Mouse (Mus musculus): ENCODE results near the gene Oxa1l. TPM values are rescaled to one million over a fixed set of nuclear protein-coding genes. Genes with fewer than 3 reads are reported as not detected.

The Oxa1l gene
- polyA plus RNA-seq, 1 experiment from 2014 or later = 51.5 TPM

GRCm38 (mm10) chr14:54379571-54379970 lies 18.9 kb downstream of the Oxa1l start:
- no peaks in the 10 kb centered on the region for H3K27me3 ChIP-seq (replicated peaks; ENCODE audit: low read depth, poor library complexity, severe bottlenecking)

GRCm38 (mm10) chr14:54380616-54381015 lies 20.0 kb downstream of the Oxa1l start:
- Histone ChIP-seq H3K9me3 (no peaks in the 10 kb centered on the region), H3K36me3 (replicated peaks) (no peaks in the 10 kb centered on the region), H3K27ac (replicated peaks) (no peak overlapping the region), H3K27me3 (replicated peaks; ENCODE audit: low read depth, poor library complexity, severe bottlenecking) (no peaks in the 10 kb centered on the region), H3K4me3 (no peak overlapping the region), H3K4me1 (peaks cover 17% of the 10 kb centered on the region)
- no peak for DNase-seq (ENCODE audit: low spot score)
- 75% methylated on average over 4 of the region's 4 CpGs for WGBS

More at GRCm38 (mm10) chr14:54379571-54379970, 18.9 kb downstream of the Oxa1l start:
- H3K4me3 ChIP-seq = no peak overlapping the region
- H3K4me1 ChIP-seq = peaks cover 17% of the 10 kb centered on the region
- no peak for DNase-seq (ENCODE audit: low spot score)
- H3K27ac ChIP-seq (replicated peaks) = no peak overlapping the region
- WGBS = 87% methylated on average over 13 of the region's 13 CpGs
- H3K9me3 ChIP-seq = no peaks in the 10 kb centered on the region
- no peaks in the 10 kb centered on the region for H3K36me3 ChIP-seq (replicated peaks)

GRCm38 (mm10) chr14:54381816-54382215 lies 21.2 kb downstream of the Oxa1l start:
- no peaks in the 10 kb centered on the region for H3K36me3 ChIP-seq (replicated peaks)
- no peaks in the 10 kb centered on the region for H3K27me3 ChIP-seq (replicated peaks; ENCODE audit: low read depth, poor library complexity, severe bottlenecking)
- no peak for DNase-seq (ENCODE audit: low spot score)
- H3K4me3 ChIP-seq = no peak overlapping the region
- WGBS = 83% methylated on average over 10 of the region's 10 CpGs
- H3K27ac ChIP-seq (replicated peaks) = no peak overlapping the region
- H3K9me3 ChIP-seq = no peaks in the 10 kb centered on the region
- peaks cover 23% of the 10 kb centered on the region for H3K4me1 ChIP-seq

GRCm38 (mm10) chr14:54382641-54383040 lies 22.0 kb downstream of the Oxa1l start:
- WGBS = 74% methylated on average over 9 of the region's 9 CpGs
- H3K27me3 ChIP-seq (replicated peaks; ENCODE audit: low read depth, poor library complexity, severe bottlenecking) = no peaks in the 10 kb centered on the region
- no peak overlapping the region for H3K4me3 ChIP-seq
- peaks cover 23% of the 10 kb centered on the region for H3K4me1 ChIP-seq
- H3K9me3 ChIP-seq = no peaks in the 10 kb centered on the region
- H3K27ac ChIP-seq (replicated peaks) = no peak overlapping the region
- DNase-seq (ENCODE audit: low spot score) = no peak
- no peaks in the 10 kb centered on the region for H3K36me3 ChIP-seq (replicated peaks)

GRCm38 (mm10) chr14:54383355-54383771 lies 22.7 kb downstream of the Oxa1l start:
- H3K4me1 ChIP-seq = peaks cover 23% of the 10 kb centered on the region
- no peaks in the 10 kb centered on the region for H3K36me3 ChIP-seq (replicated peaks)
- WGBS = 56% methylated on average over 4 of the region's 4 CpGs
- peak overlapping the region; percentile 54; the same call in 1 of the 2 replicates for H3K27ac ChIP-seq (replicated peaks)
- no peak overlapping the region for H3K4me3 ChIP-seq
- H3K9me3 ChIP-seq = no peaks in the 10 kb centered on the region
- no peak for DNase-seq (ENCODE audit: low spot score)
- no peaks in the 10 kb centered on the region for H3K27me3 ChIP-seq (replicated peaks; ENCODE audit: low read depth, poor library complexity, severe bottlenecking)

- DNase-seq (ENCODE audit: low spot score) = no peak
- Histone ChIP-seq H3K4me3 (no peak overlapping the region), H3K27ac (replicated peaks) (no peak overlapping the region), H3K36me3 (replicated peaks) (no peaks in the 10 kb centered on the region), H3K4me1 (peaks cover 23% of the 10 kb centered on the region), H3K9me3 (no peaks in the 10 kb centered on the region), H3K27me3 (replicated peaks; ENCODE audit: low read depth, poor library complexity, severe bottlenecking) (no peaks in the 10 kb centered on the region)
- WGBS = 91% methylated on average over 8 of the region's 8 CpGs
These were observed 23.8 kb downstream of the Oxa1l start for GRCm38 (mm10) chr14:54384396-54384795.

- Histone ChIP-seq H3K9me3 (no peaks in the 10 kb centered on the region), H3K27ac (replicated peaks) (no peak overlapping the region), H3K4me3 (no peak overlapping the region), H3K4me1 (peaks cover 19% of the 10 kb centered on the region), H3K27me3 (replicated peaks; ENCODE audit: low read depth, poor library complexity, severe bottlenecking) (no peaks in the 10 kb centered on the region), H3K36me3 (replicated peaks) (no peaks in the 10 kb centered on the region)
- DNase-seq (ENCODE audit: low spot score) = no peak
- 82% methylated on average over 7 of the region's 7 CpGs for WGBS
These were observed 25.5 kb downstream of the Oxa1l start for GRCm38 (mm10) chr14:54385968-54386618.

GRCm38 (mm10) chr14:54387546-54387945 lies 26.9 kb downstream of the Oxa1l start:
- no peaks in the 10 kb centered on the region for H3K27me3 ChIP-seq (replicated peaks; ENCODE audit: low read depth, poor library complexity, severe bottlenecking)
- H3K9me3 ChIP-seq = no peaks in the 10 kb centered on the region
- H3K27ac ChIP-seq (replicated peaks) = no peak overlapping the region
- no peak overlapping the region for H3K4me3 ChIP-seq
- peaks cover 19% of the 10 kb centered on the region for H3K4me1 ChIP-seq
- no peak for DNase-seq (ENCODE audit: low spot score)
- 85% methylated on average over 6 of the region's 6 CpGs for WGBS
- H3K36me3 ChIP-seq (replicated peaks) = no peaks in the 10 kb centered on the region

GRCm38 (mm10) chr14:54390843-54391242 lies 30.2 kb downstream of the Oxa1l start:
- 76% methylated on average over 6 of the region's 6 CpGs for WGBS
- Histone ChIP-seq H3K4me3 (no peak overlapping the region), H3K27ac (replicated peaks) (no peak overlapping the region), H3K36me3 (replicated peaks) (no peaks in the 10 kb centered on the region), H3K27me3 (replicated peaks; ENCODE audit: low read depth, poor library complexity, severe bottlenecking) (no peaks in the 10 kb centered on the region), H3K4me1 (peaks cover 7% of the 10 kb centered on the region; the same call in 1 of the 2 replicates), H3K9me3 (no peaks in the 10 kb centered on the region)
- DNase-seq (ENCODE audit: low spot score) = no peak

- 69% methylated on average over 3 of the region's 3 CpGs for WGBS
- no peaks in the 10 kb centered on the region for H3K36me3 ChIP-seq (replicated peaks)
- no peaks in the 10 kb centered on the region for H3K27me3 ChIP-seq (replicated peaks; ENCODE audit: low read depth, poor library complexity, severe bottlenecking)
- no peak for DNase-seq (ENCODE audit: low spot score)
- no peaks in the 10 kb centered on the region for H3K9me3 ChIP-seq
- H3K4me3 ChIP-seq = no peak overlapping the region
- no peak overlapping the region for H3K27ac ChIP-seq (replicated peaks)
- peaks cover 11% of the 10 kb centered on the region for H3K4me1 ChIP-seq
These were observed 33.2 kb downstream of the Oxa1l start for GRCm38 (mm10) chr14:54393794-54394193.

GRCm38 (mm10) chr14:54394309-54394708 lies 33.7 kb downstream of the Oxa1l start:
- Histone ChIP-seq H3K27me3 (replicated peaks; ENCODE audit: low read depth, poor library complexity, severe bottlenecking) (no peaks in the 10 kb centered on the region), H3K4me1 (peaks cover 16% of the 10 kb centered on the region), H3K9me3 (no peaks in the 10 kb centered on the region), H3K4me3 (no peak overlapping the region), H3K36me3 (replicated peaks) (no peaks in the 10 kb centered on the region), H3K27ac (replicated peaks) (no peak overlapping the region)
- DNase-seq (ENCODE audit: low spot score) = no peak

GRCm38 (mm10) chr14:54396685-54397084 lies 36.1 kb downstream of the Oxa1l start:
- Histone ChIP-seq H3K36me3 (replicated peaks) (no peaks in the 10 kb centered on the region), H3K9me3 (no peaks in the 10 kb centered on the region), H3K27me3 (replicated peaks; ENCODE audit: low read depth, poor library complexity, severe bottlenecking) (no peaks in the 10 kb centered on the region), H3K4me1 (peaks cover 16% of the 10 kb centered on the region), H3K27ac (replicated peaks) (no peak overlapping the region), H3K4me3 (no peak overlapping the region)
- no peak for DNase-seq (ENCODE audit: low spot score)
- WGBS = 90% methylated on average over 7 of the region's 7 CpGs

- no peak for DNase-seq (ENCODE audit: low spot score)
- Histone ChIP-seq H3K4me3 (no peak overlapping the region), H3K27ac (replicated peaks) (no peak overlapping the region), H3K36me3 (replicated peaks) (no peaks in the 10 kb centered on the region), H3K9me3 (no peaks in the 10 kb centered on the region), H3K27me3 (replicated peaks; ENCODE audit: low read depth, poor library complexity, severe bottlenecking) (no peaks in the 10 kb centered on the region), H3K4me1 (peaks cover 16% of the 10 kb centered on the region)
- WGBS = 72% methylated on average over 7 of the region's 7 CpGs
These were observed 37.4 kb downstream of the Oxa1l start for GRCm38 (mm10) chr14:54397872-54398527.
